8 mouse cellular contexts compared by ENCODE assay signal in the genomic region with DNA sequence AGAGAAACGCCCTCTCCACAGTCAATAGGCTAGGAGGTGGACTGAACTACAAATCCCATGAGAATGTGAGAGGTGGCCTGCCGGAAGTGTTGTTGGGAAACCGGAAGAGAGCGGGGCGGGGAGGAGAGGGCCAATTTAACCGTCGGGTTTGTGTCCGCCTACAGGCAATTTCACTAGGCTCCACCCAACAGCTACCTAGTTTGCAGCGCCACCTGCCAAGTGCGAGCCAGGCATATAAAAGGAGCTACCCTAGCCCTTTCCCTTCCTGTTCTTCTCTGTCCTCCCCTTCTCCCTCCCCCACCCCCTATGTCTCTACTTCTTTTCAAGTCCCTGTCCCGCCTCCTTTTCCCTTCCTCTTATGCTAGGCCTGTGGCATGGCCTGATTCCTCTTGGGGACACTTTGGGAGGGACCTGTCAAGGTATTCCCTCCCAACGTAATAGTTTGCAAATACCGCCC. TPM values are rescaled to one million over a fixed set of nuclear protein-coding genes. Genes with fewer than 3 reads are reported as not detected.
DNase-seq lines count a peak whose midpoint lies in the region; ATAC-seq lines count a peak whose summit lies in the region.

No protein-coding gene starts in this region.

- H3K36me3 ChIP-seq in hindbrain, embryonic 12.5 days, result no peaks in the 10 kb centered on the region

- peak overlapping the region; percentile 62; the same call in 1 of the 2 replicates for H3K27ac ChIP-seq in hindbrain, embryonic 12.5 days

- peak; percentile 79 for DNase-seq in NIH3T3 (ENCODE audit: low read depth)
- peak; percentile 65 for DNase-seq in cerebellum, adult 9-11 months
- DNase-seq in frontal cortex, postnatal 10 days (ENCODE audit: low spot score in 2 of 2), result peak; percentile 43 to 57
- peak; percentile 50 to 77 for DNase-seq in layer of hippocampus, postnatal 14 days (ENCODE audit: low spot score in 2 of 2)
- peak; percentile 88 for DNase-seq in lung, postnatal 10 days
- DNase-seq in retina, embryonic 14.5 days (ENCODE audit: low spot score), result peak; percentile 81
- DNase-seq in thymus, postnatal 4 days, result peak; percentile 82

- peak; percentile 92 for ATAC-seq in hindbrain, embryonic 12.5 days (ENCODE audit: low FRiP score)

- H3K4me1 ChIP-seq in hindbrain, embryonic 12.5 days, result no peaks in the 10 kb centered on the region

- peak overlapping the region; percentile 54 for H3K4me2 ChIP-seq in hindbrain, embryonic 12.5 days (replicated peaks)

- peak overlapping the region; percentile 41 for H3K4me3 ChIP-seq in hindbrain, embryonic 12.5 days

- H3K9me3 ChIP-seq in hindbrain, embryonic 12.5 days (replicated peaks), result no peaks in the 10 kb centered on the region

- no peaks in the 10 kb centered on the region; the same call in 1 of the 2 replicates for H3K27me3 ChIP-seq in hindbrain, embryonic 12.5 days

- no peak overlapping the region for H3K9ac ChIP-seq in hindbrain, embryonic 12.5 days

- WGBS in hindbrain, embryonic 12.5 days, result 10% methylated on average over 13 of the region's 13 CpGs

RNA-seq across cellular contexts. Expression of gene Rtp3, which starts 4.4 kb away (rescaled TPM):
- polyA plus RNA-seq in hindbrain, embryonic 12.5 days (2016; fragmentation: Nextera tagmentation; extraction: Ambion mirVana), result not detected in 2 replicates
- under 1 TPM; 0.19 to 0.65 TPM for total RNA-seq in layer of hippocampus, postnatal 14 days (2021)

RNA-seq across cellular contexts. Expression of gene Ltf, which starts 24.3 kb away (rescaled TPM):
- 1.8 and 2.4 TPM in 2 replicates for polyA plus RNA-seq in hindbrain, embryonic 12.5 days (2016; fragmentation: Nextera tagmentation; extraction: Ambion mirVana)
- under 1 TPM; 0.32 to 0.74 TPM for total RNA-seq in layer of hippocampus, postnatal 14 days (2021)

RNA-seq across cellular contexts. Expression of gene Lrrc2, which starts 43.4 kb away (rescaled TPM):
- polyA plus RNA-seq in hindbrain, embryonic 12.5 days (2016; fragmentation: Nextera tagmentation; extraction: Ambion mirVana), result 0.09 and 0.12 TPM in 2 replicates
- 1 to 10 TPM; 2.0 to 2.6 TPM for total RNA-seq in layer of hippocampus, postnatal 14 days (2021)

RNA-seq across cellular contexts. Expression of gene Tdgf1, which starts 48.8 kb away (rescaled TPM):
- not detected in 2 replicates for polyA plus RNA-seq in hindbrain, embryonic 12.5 days (2016; fragmentation: Nextera tagmentation; extraction: Ambion mirVana)
- under 1 TPM; 0.37 to 0.57 TPM for total RNA-seq in layer of hippocampus, postnatal 14 days (2021)

Comparison
In these comparisons a context has a peak if more than half of its experiments do, and no peak if none do; other contexts are left out.
1. Peak in every context shown above with its lines: DNase-seq, ATAC-seq, H3K4me3 ChIP-seq and H3K27ac ChIP-seq.